Mouse (Mus musculus): ENCODE data around the gene Slc25a54.

DNA sequence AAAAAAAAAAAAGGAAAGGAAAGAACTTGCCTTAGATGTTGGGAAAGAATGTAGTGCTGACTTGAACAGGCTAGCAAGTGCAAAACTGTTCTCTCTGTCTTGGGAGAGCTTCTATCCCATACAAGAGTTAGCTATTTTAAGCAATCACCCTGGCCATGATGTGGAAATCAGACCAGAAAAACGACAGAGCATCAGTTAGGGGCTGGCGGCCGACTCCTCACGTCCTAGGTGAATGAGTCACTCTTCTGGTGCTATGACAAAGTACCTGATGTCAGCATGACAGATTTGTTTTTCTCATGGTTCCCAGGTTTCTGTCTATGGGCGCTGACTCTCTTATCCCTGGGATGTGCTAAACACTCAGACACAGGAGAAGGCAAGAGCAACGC is 28.3 kb upstream of the Slc25a54 start:
- TF ChIP-seq CTCF (IDR thresholded peaks at IDR 0.05; ENCODE audit: insufficient read depth, low read length), result no peak
- no peak for TF ChIP-seq POLR2A (IDR thresholded peaks at IDR 0.05; ENCODE audit: borderline replicate concordance, extremely low read depth, low read depth, low read length)

Measured in lung, adult 2 months (tissue).